Mouse (Mus musculus) spleen, adult 2 months (tissue): Measurements from ENCODE around the gene Adgrl3.

Experiments
- CTCF ChIP-seq: fragments of 200-500 bp; IDR thresholded peaks from 2 replicates; pipeline ENCODE4 v1.5.1; 2011; ENCODE audit warnings: mild to moderate bottlenecking, inconsistent platforms; ENCODE audit not compliant: insufficient read depth, insufficient read length, insufficient replicate concordance; ENCODE audit errors: extremely low read depth
- POLR2A ChIP-seq: fragments of 200-500 bp; IDR thresholded peaks from 2 replicates; pipeline ENCODE4 v1.6.1; 2011; ENCODE audit warnings: low read depth, low read length, inconsistent platforms

DNA sequence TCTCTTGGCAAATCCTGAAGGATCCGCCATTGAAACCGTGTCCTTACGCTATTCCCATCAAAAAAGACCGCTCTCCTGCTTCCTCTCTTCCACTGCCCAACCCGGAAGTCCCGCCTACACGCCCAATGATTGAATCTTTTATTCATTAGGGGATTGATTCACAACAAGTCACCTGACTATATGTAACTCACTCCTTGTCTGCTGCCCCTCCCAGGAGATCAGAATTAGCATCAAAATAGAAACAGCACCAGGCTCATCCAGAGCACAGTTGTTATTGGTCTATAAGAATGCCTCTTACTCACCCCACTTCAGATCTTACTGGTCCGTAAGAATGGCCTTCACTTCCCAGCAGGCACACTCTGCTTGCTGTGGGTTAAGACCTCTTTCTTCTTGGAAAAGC is 536.1 kb downstream of the Adgrl3 start:
- no peak for TF ChIP-seq POLR2A
- TF ChIP-seq CTCF: no peak
